Mouse (Mus musculus): ENCODE results near the gene Akap9.

- no peak for TF ChIP-seq CTCF (IDR thresholded peaks at IDR 0.05; ENCODE audit: extremely low read depth, insufficient read length, insufficient replicate concordance, low read depth, low read length)
- no peak for TF ChIP-seq POLR2A (IDR thresholded peaks at IDR 0.05; ENCODE audit: low read depth, low read length)
Observed at GRCm38 (mm10) chr5:4088190-4088589, 160.3 kb downstream of the Akap9 start.
